Mouse (Mus musculus) hindbrain, embryonic 13.5 days (tissue): ENCODE results near the gene Itgb5. TPM values are rescaled to one million over a fixed set of nuclear protein-coding genes. Genes with fewer than 3 reads are reported as not detected.

ENCODE experiments used
- ATAC-seq: fragments of 200-750 bp; cut with Nextera tagmentation; 2 replicates; pipeline ENCODE4 v1.8.0; 2017; ENCODE audit warnings: moderate TSS enrichment; ENCODE audit not compliant: low FRiP score
- H3K27ac ChIP-seq: fragments of 300-500 bp; sonication (generic); 2 replicates; pipeline ENCODE4 v1.5.1; 2015; ENCODE audit warnings: inconsistent platforms, mild to moderate bottlenecking, moderate library complexity
- H3K27me3 ChIP-seq: fragments of 300-500 bp; sonication (generic); 2 replicates; pipeline ENCODE4 v1.6.1; 2015; ENCODE audit warnings: mild to moderate bottlenecking, inconsistent platforms
- H3K36me3 ChIP-seq: fragments of 300-500 bp; sonication (generic); 2 replicates; pipeline ENCODE4 v1.6.1; 2015; ENCODE audit warnings: mild to moderate bottlenecking, inconsistent platforms
- H3K4me1 ChIP-seq: fragments of 300-500 bp; sonication (generic); replicated peaks from 2 replicates; pipeline ENCODE4 v1.6.1; 2015; ENCODE audit warnings: inconsistent platforms
- H3K4me2 ChIP-seq: fragments of 300-500 bp; sonication (generic); 2 replicates; pipeline ENCODE4 v1.6.1; 2015; ENCODE audit warnings: inconsistent platforms, mild to moderate bottlenecking, moderate library complexity
- H3K4me3 ChIP-seq: fragments of 300-500 bp; sonication (generic); 2 replicates; pipeline ENCODE4 v1.5.1; 2015; ENCODE audit warnings: mild to moderate bottlenecking, inconsistent platforms
- H3K9ac ChIP-seq: fragments of 300-500 bp; sonication (generic); 2 replicates; pipeline ENCODE4 v1.6.1; 2015; ENCODE audit warnings: mild to moderate bottlenecking, inconsistent platforms
- H3K9me3 ChIP-seq: fragments of 300-500 bp; sonication (generic); 2 replicates; pipeline ENCODE4 v1.6.1; 2016; ENCODE audit warnings: inconsistent platforms
- WGBS: fragments of 180-500 bp; shearing (Covaris S2); methylation state at CpG from one replicate; pipeline ENCODE4 v1.1.7; 2015; 5-methylcytosine and 5-hydroxymethylcytosine counted together
- polyA plus RNA-seq: library from polyadenylated mRNA; unstranded; fragments of >200 nt; fragmentation: Nextera tagmentation; extraction: Ambion mirVana; gene quantifications from 2 replicates; pipeline ENCODE4 v1.2.1, GENCODE M21; 2015

Gene Itgb5
- polyA plus RNA-seq, 1 experiment from 2014 or later: 11.0 TPM

DNA sequence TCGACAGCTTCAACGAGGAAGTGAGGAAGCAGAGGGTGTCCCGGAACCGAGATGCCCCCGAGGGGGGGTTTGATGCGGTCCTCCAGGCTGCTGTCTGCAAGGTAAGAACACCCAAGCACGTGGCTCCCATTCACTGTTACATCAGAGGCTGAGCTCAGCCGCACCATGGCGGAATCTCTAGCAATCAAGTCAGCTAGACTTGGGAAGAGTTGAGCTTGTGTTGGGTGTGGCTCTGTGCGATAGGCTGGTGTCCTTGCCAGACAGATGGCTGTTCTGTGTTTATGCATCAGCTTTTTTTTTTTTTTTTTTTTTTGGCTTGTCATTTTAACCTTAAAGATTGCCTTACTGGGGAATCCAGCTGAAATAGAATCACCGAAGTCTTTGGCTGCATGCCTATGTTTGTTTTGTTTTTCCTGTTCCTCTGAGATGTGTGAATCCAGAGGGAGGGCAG, 55.6 kb downstream of the Itgb5 start:
- H3K4me2 ChIP-seq: no peak overlapping the region
- H3K36me3 ChIP-seq: no peaks in the 10 kb centered on the region
- no peak overlapping the region for H3K9ac ChIP-seq
- H3K4me1 ChIP-seq: peaks cover 18% of the 10 kb centered on the region
- H3K4me3 ChIP-seq: no peak overlapping the region
- WGBS: 87% methylated on average over 11 of the region's 11 CpGs
- no peak for ATAC-seq
- H3K27me3 ChIP-seq: no peaks in the 10 kb centered on the region
- no peaks in the 10 kb centered on the region for H3K9me3 ChIP-seq
- no peak overlapping the region for H3K27ac ChIP-seq

DNA sequence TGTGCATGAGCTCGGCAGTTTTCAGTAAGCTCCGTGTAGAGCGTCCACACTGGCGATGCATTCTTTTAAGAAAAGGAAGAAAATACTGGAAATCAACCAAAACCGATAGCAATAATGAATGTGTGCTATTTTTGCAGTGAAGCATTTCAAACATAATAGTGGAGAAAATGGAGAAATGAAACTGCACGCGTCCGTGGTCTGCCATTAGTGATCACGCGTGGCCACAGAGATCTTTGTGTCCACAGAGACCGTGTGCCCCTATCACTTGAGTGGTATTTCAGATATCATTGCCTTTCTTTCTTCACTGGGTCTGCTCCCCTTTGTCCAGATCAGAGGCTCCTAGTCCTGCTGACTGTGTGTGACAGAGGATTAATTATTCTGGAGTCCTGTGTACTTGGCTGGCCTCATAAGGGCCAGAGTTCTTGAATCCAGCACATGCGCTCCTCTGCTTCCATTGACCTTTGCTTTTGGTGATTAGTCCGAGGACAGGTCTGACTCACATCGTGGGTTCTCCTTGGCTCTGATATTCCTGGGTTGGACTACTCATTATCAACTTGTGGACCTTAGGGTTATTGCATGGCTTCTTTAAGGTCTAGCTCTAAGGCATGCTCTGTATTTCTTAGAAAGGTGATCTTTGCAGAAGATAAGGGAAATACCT, 56.3 kb downstream of the Itgb5 start:
- no peak overlapping the region for H3K9ac ChIP-seq
- no peaks in the 10 kb centered on the region for H3K36me3 ChIP-seq
- ATAC-seq: no peak
- H3K4me1 ChIP-seq: peaks cover 21% of the 10 kb centered on the region
- no peak overlapping the region for H3K4me3 ChIP-seq
- H3K9me3 ChIP-seq: no peaks in the 10 kb centered on the region
- WGBS: 94% methylated on average over 14 of the region's 14 CpGs
- no peaks in the 10 kb centered on the region for H3K27me3 ChIP-seq
- no peak overlapping the region for H3K27ac ChIP-seq
- H3K4me2 ChIP-seq: no peak overlapping the region

- Histone ChIP-seq H3K27ac (no peak overlapping the region), H3K4me2 (no peak overlapping the region), H3K4me3 (no peak overlapping the region), H3K9ac (no peak overlapping the region), H3K27me3 (no peaks in the 10 kb centered on the region), H3K9me3 (no peaks in the 10 kb centered on the region), H3K4me1 (peaks cover 28% of the 10 kb centered on the region), H3K36me3 (no peaks in the 10 kb centered on the region)
- ATAC-seq: no peak
- 78% methylated on average over 6 of the region's 6 CpGs for WGBS
These were observed 57.2 kb downstream of the Itgb5 start for GRCm38 (mm10) chr16:33886665-33887064.

DNA sequence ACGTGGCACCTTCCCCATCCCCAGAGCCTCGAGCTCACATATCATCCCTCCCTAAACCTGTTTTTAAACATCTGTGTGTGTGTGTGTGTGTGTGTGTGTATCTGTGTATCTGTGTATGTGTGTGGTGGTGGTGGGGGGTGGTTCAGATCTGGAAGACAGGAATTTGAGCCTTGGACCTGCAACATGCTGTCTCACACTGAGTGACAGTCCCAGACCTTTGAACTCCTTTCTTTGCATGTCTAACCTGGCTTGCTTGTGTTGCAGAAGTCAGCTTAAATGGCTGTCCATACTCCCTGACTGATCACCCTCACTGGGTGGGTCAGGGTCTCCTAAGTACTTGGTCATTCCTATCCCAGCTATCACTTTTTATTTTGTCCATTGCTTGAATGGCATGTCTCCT, 58.5 kb downstream of the Itgb5 start:
- Histone ChIP-seq H3K9me3 (no peaks in the 10 kb centered on the region), H3K4me1 (peaks cover 35% of the 10 kb centered on the region), H3K36me3 (no peaks in the 10 kb centered on the region), H3K27ac (no peak overlapping the region), H3K4me3 (no peak overlapping the region), H3K9ac (no peak overlapping the region), H3K4me2 (no peak overlapping the region), H3K27me3 (no peaks in the 10 kb centered on the region)
- ATAC-seq: no peak
- 81% methylated on average over 2 of the region's 2 CpGs for WGBS

DNA sequence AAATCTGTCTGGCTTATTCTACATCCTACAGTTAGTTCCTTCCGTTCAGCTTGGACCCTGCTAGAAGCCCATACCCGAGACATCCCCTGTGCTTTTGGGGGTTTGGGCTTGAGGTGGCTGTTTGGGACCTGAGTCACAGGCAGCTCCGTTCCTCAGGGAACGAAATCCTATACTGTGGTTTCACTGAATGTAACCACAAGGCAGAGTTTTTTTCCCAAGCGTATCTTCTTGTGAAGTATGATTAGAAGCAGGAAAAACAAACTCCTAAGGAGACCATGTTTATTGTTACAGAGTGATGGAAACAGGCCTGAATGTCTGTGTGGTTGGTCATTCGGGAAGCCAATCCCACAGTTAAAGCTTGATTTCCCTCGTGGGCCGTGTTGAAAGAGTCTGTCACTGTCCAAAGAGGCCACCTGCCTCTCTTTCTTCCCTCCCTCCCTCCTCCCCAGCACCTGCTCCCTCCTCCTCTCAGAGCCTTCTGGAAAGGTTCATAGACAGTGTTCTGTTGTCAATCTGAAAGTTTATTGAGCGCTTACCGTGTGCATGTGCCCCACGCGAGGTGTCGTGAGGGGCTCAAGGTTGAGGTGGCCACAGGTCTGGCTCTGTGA, 59.6 kb downstream of the Itgb5 start:
- Histone ChIP-seq H3K4me3 (no peak overlapping the region), H3K9ac (no peak overlapping the region), H3K36me3 (no peaks in the 10 kb centered on the region), H3K9me3 (no peaks in the 10 kb centered on the region), H3K4me2 (no peak overlapping the region), H3K27me3 (no peaks in the 10 kb centered on the region), H3K27ac (no peak overlapping the region), H3K4me1 (peaks cover 30% of the 10 kb centered on the region)
- no peak for ATAC-seq
- 74% methylated on average over 13 of the region's 13 CpGs for WGBS

DNA sequence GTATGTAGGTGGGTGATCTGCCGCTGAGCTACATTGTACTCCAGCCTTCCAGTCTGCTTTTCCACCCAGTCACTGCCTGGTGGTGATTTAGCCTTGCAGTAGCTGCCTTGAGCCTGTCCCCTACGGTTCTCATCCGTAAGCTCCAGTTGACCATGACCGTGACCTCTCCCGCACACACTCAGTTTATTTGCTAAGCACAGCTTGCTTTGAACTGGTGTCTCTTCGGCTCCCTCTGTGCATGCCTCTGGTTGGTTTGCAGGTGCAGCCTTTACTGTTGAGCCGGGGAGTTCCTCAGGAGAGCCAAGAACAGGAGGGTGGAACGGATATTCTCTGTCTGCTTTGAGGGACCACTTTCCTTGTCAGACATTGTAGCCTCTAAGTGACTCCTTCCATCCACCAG, 61.6 kb downstream of the Itgb5 start:
- Histone ChIP-seq H3K4me3 (no peak overlapping the region), H3K4me2 (no peak overlapping the region), H3K4me1 (peaks cover 27% of the 10 kb centered on the region), H3K27ac (no peak overlapping the region), H3K9me3 (no peaks in the 10 kb centered on the region), H3K36me3 (no peaks in the 10 kb centered on the region), H3K9ac (no peak overlapping the region), H3K27me3 (no peaks in the 10 kb centered on the region)
- no peak for ATAC-seq
- WGBS: 78% methylated on average over 8 of the region's 8 CpGs

- H3K9ac ChIP-seq: no peak overlapping the region
- H3K27ac ChIP-seq: no peak overlapping the region
- H3K4me2 ChIP-seq: no peak overlapping the region
- H3K27me3 ChIP-seq: no peaks in the 10 kb centered on the region
- WGBS: 35% methylated on average over 14 of the region's 14 CpGs
- no peak overlapping the region for H3K4me3 ChIP-seq
- H3K4me1 ChIP-seq: peaks cover 27% of the 10 kb centered on the region
- no peaks in the 10 kb centered on the region for H3K9me3 ChIP-seq
- no peaks in the 10 kb centered on the region for H3K36me3 ChIP-seq
- no peak for ATAC-seq
These were observed 62.3 kb downstream of the Itgb5 start for GRCm38 (mm10) chr16:33891561-33892281.

GRCm38 (mm10) chr16:33892539-33892938, 63.1 kb downstream of the Itgb5 start:
- WGBS: 47% methylated on average over 6 of the region's 6 CpGs
- H3K9ac ChIP-seq: no peak overlapping the region
- peaks cover 27% of the 10 kb centered on the region for H3K4me1 ChIP-seq
- no peak overlapping the region for H3K27ac ChIP-seq
- ATAC-seq: no peak
- no peaks in the 10 kb centered on the region for H3K27me3 ChIP-seq
- no peak overlapping the region for H3K4me3 ChIP-seq
- no peaks in the 10 kb centered on the region for H3K9me3 ChIP-seq
- no peaks in the 10 kb centered on the region for H3K36me3 ChIP-seq
- H3K4me2 ChIP-seq: no peak overlapping the region

- no peak overlapping the region for H3K4me3 ChIP-seq
- H3K27ac ChIP-seq: no peak overlapping the region
- no peaks in the 10 kb centered on the region for H3K36me3 ChIP-seq
- H3K9ac ChIP-seq: no peak overlapping the region
- 96% methylated on average over 4 of the region's 4 CpGs for WGBS
- H3K4me1 ChIP-seq: peaks cover 27% of the 10 kb centered on the region
- no peaks in the 10 kb centered on the region for H3K9me3 ChIP-seq
- H3K4me2 ChIP-seq: no peak overlapping the region
- no peaks in the 10 kb centered on the region for H3K27me3 ChIP-seq
- no peak for ATAC-seq
These were observed 64.3 kb downstream of the Itgb5 start for GRCm38 (mm10) chr16:33893796-33894195.

DNA sequence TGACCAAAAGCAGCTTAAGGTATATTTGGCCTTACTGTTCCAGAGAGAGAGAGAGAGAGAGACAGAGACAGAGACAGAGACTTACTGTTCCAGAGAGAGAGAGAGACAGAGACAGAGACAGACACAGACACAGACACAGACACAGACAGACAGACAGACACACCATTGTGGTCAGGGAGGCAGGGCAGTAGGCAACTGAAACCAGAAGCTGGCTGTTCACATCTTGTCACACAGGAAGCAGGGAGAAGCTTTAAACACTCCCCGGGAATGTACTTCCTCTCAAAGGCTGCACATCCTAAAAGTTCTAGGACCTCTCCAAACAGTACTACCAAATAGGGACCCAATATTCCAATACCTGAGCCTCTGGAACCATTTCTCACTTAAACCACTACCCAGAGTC, 65.0 kb downstream of the Itgb5 start:
- H3K4me3 ChIP-seq: no peak overlapping the region
- no peak overlapping the region for H3K27ac ChIP-seq
- H3K9me3 ChIP-seq: no peaks in the 10 kb centered on the region
- H3K36me3 ChIP-seq: no peaks in the 10 kb centered on the region
- H3K4me2 ChIP-seq: no peak overlapping the region
- H3K9ac ChIP-seq: no peak overlapping the region
- H3K4me1 ChIP-seq: peaks cover 22% of the 10 kb centered on the region
- WGBS: 93% methylated on average over 1 of the region's 1 CpGs
- H3K27me3 ChIP-seq: no peaks in the 10 kb centered on the region
- no peak for ATAC-seq

GRCm38 (mm10) chr16:33895690-33896089, 66.2 kb downstream of the Itgb5 start:
- no peak for ATAC-seq
- 72% methylated on average over 7 of the region's 7 CpGs for WGBS
- peaks cover 18% of the 10 kb centered on the region for H3K4me1 ChIP-seq
- no peak overlapping the region for H3K4me3 ChIP-seq
- no peaks in the 10 kb centered on the region for H3K36me3 ChIP-seq
- no peak overlapping the region for H3K4me2 ChIP-seq
- H3K9ac ChIP-seq: no peak overlapping the region
- no peaks in the 10 kb centered on the region for H3K9me3 ChIP-seq
- H3K27me3 ChIP-seq: no peaks in the 10 kb centered on the region
- H3K27ac ChIP-seq: no peak overlapping the region

- no peaks in the 10 kb centered on the region for H3K9me3 ChIP-seq
- H3K9ac ChIP-seq: no peak overlapping the region
- ATAC-seq: no peak
- no peaks in the 10 kb centered on the region for H3K36me3 ChIP-seq
- H3K4me3 ChIP-seq: no peak overlapping the region
- no peak overlapping the region for H3K27ac ChIP-seq
- no peak overlapping the region for H3K4me2 ChIP-seq
- peaks cover 10% of the 10 kb centered on the region for H3K4me1 ChIP-seq
- 94% methylated on average over 7 of the region's 7 CpGs for WGBS
- H3K27me3 ChIP-seq: no peaks in the 10 kb centered on the region
These were observed 67.3 kb downstream of the Itgb5 start for GRCm38 (mm10) chr16:33896801-33897200.
